Mouse (Mus musculus) MEL (cell line): ENCODE data around the gene Rnf126. TPM values are rescaled to one million over a fixed set of nuclear protein-coding genes. Genes with fewer than 3 reads are reported as not detected.

ENCODE experiments used
- DNase-seq: peaks from one replicate; pipeline ENCODE4 v3.0.0; 2011; ENCODE audit warnings: low read depth, low spot score
- H3K27ac ChIP-seq: 2 replicates; pipeline ENCODE4 v1.5.1; 2012; ENCODE audit warnings: low read depth, mild to moderate bottlenecking, control low read depth, low read length, moderate library complexity; ENCODE audit not compliant: control insufficient read depth
- H3K27me3 ChIP-seq, 2 experiments: fragments of 150-350 bp in 1 of 2; sonication (generic) in 1 of 2; 2 replicates each; pipeline ENCODE4 v1.6.1; 2012; ENCODE audit warnings: low read length in 2 of 2, mild to moderate bottlenecking in 2 of 2, improper control_type of control experiment in 1 of 2, moderate library complexity in 1 of 2; ENCODE audit not compliant: insufficient read depth in 2 of 2, control insufficient read depth in 1 of 2
- H3K36me3 ChIP-seq, 2 experiments: 2 replicates each; pipeline ENCODE4 v1.6.1; 2012 to 2014; ENCODE audit warnings: low read length in 2 of 2, improper control_type of control experiment in 1 of 2, inconsistent platforms in 1 of 2, mild to moderate bottlenecking in 1 of 2; ENCODE audit not compliant: insufficient read depth in 2 of 2, control insufficient read depth in 1 of 2
- H3K4me1 ChIP-seq, 2 experiments: fragments of 150-350 bp in 1 of 2; sonication (generic) in 1 of 2; 2 replicates each; pipeline ENCODE4 v1.6.1; 2012; ENCODE audit warnings: low read length in 2 of 2, improper control_type of control experiment in 1 of 2, mild to moderate bottlenecking in 1 of 2; ENCODE audit not compliant: insufficient read depth in 2 of 2, control insufficient read depth in 1 of 2
- H3K4me3 ChIP-seq, 2 experiments: fragments of 150-350 bp in 1 of 2; sonication (generic) in 1 of 2; 2 replicates each; pipeline ENCODE4 v1.5.1; 2012; ENCODE audit warnings: low read depth in 2 of 2, low read length in 2 of 2, mild to moderate bottlenecking in 2 of 2, moderate library complexity in 2 of 2, control low read depth in 1 of 2, improper control_type of control experiment in 1 of 2; ENCODE audit not compliant: control insufficient read depth in 1 of 2, insufficient read depth in 1 of 2
- H3K79me2 ChIP-seq: 2 replicates; pipeline ENCODE4 v1.6.1; 2012; ENCODE audit warnings: mild to moderate bottlenecking, low read length, moderate library complexity; ENCODE audit not compliant: control insufficient read depth, poor library complexity, insufficient read depth
- H3K9ac ChIP-seq: 2 replicates; pipeline ENCODE4 v1.6.1; 2012; ENCODE audit warnings: low read depth, mild to moderate bottlenecking, control low read depth, low read length, moderate library complexity; ENCODE audit not compliant: control insufficient read depth, poor library complexity, severe bottlenecking
- H3K9me3 ChIP-seq: fragments of 150-350 bp; sonication (generic); replicated peaks from 2 replicates; pipeline ENCODE4 v1.6.1; 2012; ENCODE audit warnings: mild to moderate bottlenecking, low read length, improper control_type of control experiment, moderate library complexity; ENCODE audit not compliant: insufficient read depth
- BHLHE40 ChIP-seq: IDR thresholded peaks from 2 replicates; pipeline ENCODE4 v1.6.1; 2012; ENCODE audit warnings: low read depth, mild to moderate bottlenecking, inconsistent platforms, low read length, improper control_type of control experiment, borderline replicate concordance
- CHD2 ChIP-seq: IDR thresholded peaks from 2 replicates; pipeline ENCODE4 v1.6.1; 2011; ENCODE audit warnings: low read length, improper control_type of control experiment
- CTCF ChIP-seq, 3 experiments: IDR thresholded peaks in 2 of 3; conservative IDR thresholded peaks in 1 of 3; 2 replicates each; pipeline ENCODE4 v1.5.1; 2011 to 2012; ENCODE audit warnings: low read length in 3 of 3, low read depth in 2 of 3, mild to moderate bottlenecking in 2 of 3, improper control_type of control experiment in 1 of 3, inconsistent platforms in 1 of 3, mixed read lengths in 1 of 3, moderate library complexity in 1 of 3; ENCODE audit not compliant: control insufficient read depth in 1 of 3, insufficient read depth in 1 of 3, poor library complexity in 1 of 3, severe bottlenecking in 1 of 3
- EP300 ChIP-seq, 2 experiments: IDR thresholded peaks; 2 replicates each; pipeline ENCODE4 v1.6.1; 2011; ENCODE audit warnings: improper control_type of control experiment in 2 of 2, low read length in 2 of 2, low read depth in 1 of 2, mild to moderate bottlenecking in 1 of 2
- ETS1 ChIP-seq: IDR thresholded peaks from 2 replicates; pipeline ENCODE4 v1.6.1; 2012; ENCODE audit warnings: low read depth, mild to moderate bottlenecking, inconsistent platforms, low read length, improper control_type of control experiment, moderate library complexity
- GATA1 ChIP-seq: IDR thresholded peaks from 2 replicates; pipeline ENCODE4 v1.6.1; 2011; ENCODE audit warnings: low read depth, low read length, improper control_type of control experiment
- JUND ChIP-seq: IDR thresholded peaks from 2 replicates; pipeline ENCODE4 v1.6.1; 2011; ENCODE audit warnings: low read depth, mild to moderate bottlenecking, improper control_type of control experiment, low read length
- MAZ ChIP-seq: IDR thresholded peaks from 2 replicates; pipeline ENCODE4 v1.6.1; 2012; ENCODE audit warnings: low read depth, mild to moderate bottlenecking, inconsistent platforms, low read length, improper control_type of control experiment
- MEF2A ChIP-seq: IDR thresholded peaks from 2 replicates; pipeline ENCODE4 v1.6.1; 2014; ENCODE audit warnings: low read depth, mild to moderate bottlenecking, inconsistent platforms, low read length, improper control_type of control experiment; ENCODE audit not compliant: poor library complexity, insufficient replicate concordance, severe bottlenecking; ENCODE audit errors: extremely low read depth
- MXI1 ChIP-seq: IDR thresholded peaks from 2 replicates; pipeline ENCODE4 v1.6.1; 2011; ENCODE audit warnings: mild to moderate bottlenecking, low read depth, low read length, improper control_type of control experiment
- MYC ChIP-seq: IDR thresholded peaks from 2 replicates; pipeline ENCODE4 v1.6.1; 2011; ENCODE audit warnings: low read depth, mild to moderate bottlenecking, low read length, improper control_type of control experiment, moderate library complexity
- NELFE ChIP-seq: IDR thresholded peaks from 2 replicates; pipeline ENCODE4 v1.6.1; 2011; ENCODE audit warnings: low read depth, low read length, improper control_type of control experiment
- NRF1 ChIP-seq: IDR thresholded peaks from 2 replicates; pipeline ENCODE4 v1.6.1; 2014; ENCODE audit warnings: low read depth, mild to moderate bottlenecking, inconsistent platforms, low read length, improper control_type of control experiment, moderate library complexity; ENCODE audit not compliant: poor library complexity, insufficient read depth, severe bottlenecking
- POLR2A ChIP-seq, 2 experiments: IDR thresholded peaks; 2 replicates each; pipeline ENCODE4 v1.6.1; 2011 to 2012; ENCODE audit warnings: low read length in 2 of 2, mild to moderate bottlenecking in 2 of 2, control low read depth in 1 of 2, improper control_type of control experiment in 1 of 2, low read depth in 1 of 2, moderate library complexity in 1 of 2; ENCODE audit not compliant: control insufficient read depth in 1 of 2, insufficient read depth in 1 of 2, poor library complexity in 1 of 2
- RCOR1 ChIP-seq: IDR thresholded peaks from 2 replicates; pipeline ENCODE4 v1.6.1; 2012; ENCODE audit warnings: low read depth, mild to moderate bottlenecking, inconsistent platforms, low read length, improper control_type of control experiment
- SIN3A ChIP-seq: IDR thresholded peaks from 2 replicates; pipeline ENCODE4 v1.6.1; 2012; ENCODE audit warnings: low read length, improper control_type of control experiment, inconsistent platforms
- SMC3 ChIP-seq: IDR thresholded peaks from 2 replicates; pipeline ENCODE4 v1.6.1; 2011; ENCODE audit warnings: low read depth, low read length, improper control_type of control experiment
- TBP ChIP-seq: IDR thresholded peaks from 2 replicates; pipeline ENCODE4 v1.8.0; 2011; ENCODE audit warnings: low read depth, low read length, improper control_type of control experiment
- TCF12 ChIP-seq: IDR thresholded peaks from 2 replicates; pipeline ENCODE4 v1.6.1; 2014; ENCODE audit warnings: low read depth, mild to moderate bottlenecking, inconsistent platforms, low read length, improper control_type of control experiment, moderate library complexity
- UBTF ChIP-seq: IDR thresholded peaks from 2 replicates; pipeline ENCODE4 v1.6.1; 2012; ENCODE audit warnings: low read depth, mild to moderate bottlenecking, inconsistent platforms, low read length, improper control_type of control experiment, moderate library complexity, borderline replicate concordance; ENCODE audit not compliant: insufficient read depth
- USF2 ChIP-seq, 2 experiments: IDR thresholded peaks; 2 replicates each; pipeline ENCODE4 v1.6.1; 2011 to 2012; ENCODE audit warnings: improper control_type of control experiment in 2 of 2, low read length in 2 of 2, borderline replicate concordance in 1 of 2, inconsistent platforms in 1 of 2, low read depth in 1 of 2, mild to moderate bottlenecking in 1 of 2; ENCODE audit not compliant: insufficient read depth in 1 of 2
- ZC3H11A ChIP-seq: IDR thresholded peaks from 2 replicates; pipeline ENCODE4 v1.6.1; 2012; ENCODE audit warnings: low read depth, mild to moderate bottlenecking, inconsistent platforms, low read length, improper control_type of control experiment
- polyA plus RNA-seq, 2 experiments: library from polyadenylated mRNA; stranded (reverse) in 1 of 2; unstranded in 1 of 2; fragments of >175 nt in 1 of 2; fragments of >200 nt in 1 of 2; gene quantifications; 2 replicates each; pipeline versions ENCODE4 v1.2.1 to v1.2.4; 2012; ENCODE audit warnings: low replicate concordance in 2 of 2, low read depth in 1 of 2; ENCODE audit not compliant: insufficient read length in 2 of 2, insufficient read depth in 1 of 2, missing spikeins in 1 of 2
- total RNA-seq: library from RNA; depleted of rRNA; stranded (reverse); fragments of 300-350 nt; gene quantifications from 2 replicates; pipeline ENCODE4 v1.2.3, GENCODE M21; 2012

Gene Rnf126
- total and polyA plus RNA-seq, 3 experiments = 84.8 to 184 (median 174) TPM

DNA sequence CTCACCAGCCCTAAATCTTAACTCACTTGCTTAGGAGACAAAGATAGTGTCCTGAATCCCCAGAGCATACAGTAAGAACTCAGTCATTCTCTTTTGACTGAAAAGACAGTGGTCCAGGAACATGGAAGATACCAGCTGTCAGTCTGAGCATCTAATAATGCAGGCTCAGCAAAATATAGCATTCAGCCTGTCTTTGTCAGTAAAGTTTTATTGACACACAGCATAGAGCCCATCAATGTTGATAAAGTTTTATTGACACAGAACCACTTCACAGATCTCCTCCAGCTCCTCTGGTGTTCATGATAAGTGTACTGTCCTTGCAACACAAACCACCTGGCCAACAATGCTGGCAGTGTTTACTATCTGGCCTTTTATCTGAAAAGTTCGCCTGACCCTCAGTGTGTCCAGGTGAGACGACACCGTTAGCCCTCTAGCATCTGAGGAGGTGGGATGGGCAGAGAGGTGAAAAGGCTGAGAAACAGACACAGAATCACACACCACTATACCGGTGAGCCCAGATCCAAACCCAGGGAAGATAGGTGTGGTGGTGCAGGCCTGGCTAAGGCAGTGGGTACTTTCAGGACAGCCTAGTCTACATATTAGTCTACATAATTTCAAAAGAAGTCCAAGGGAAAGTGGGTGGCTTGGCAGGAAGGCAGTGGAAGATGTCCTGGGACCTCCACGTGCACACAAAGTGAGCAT is 25.7 kb upstream of the Rnf126 start (continued):
- TF ChIP-seq CTCF (IDR thresholded peaks at IDR 0.05 in 2 of 3, conservative IDR thresholded peaks at IDR 0.05 in 1 of 3; ENCODE audit: control insufficient read depth in 1 of 3, insufficient read depth in 1 of 3, low read depth in 2 of 3, low read length in 3 of 3, poor library complexity in 1 of 3, severe bottlenecking in 1 of 3) = no peak

DNA sequence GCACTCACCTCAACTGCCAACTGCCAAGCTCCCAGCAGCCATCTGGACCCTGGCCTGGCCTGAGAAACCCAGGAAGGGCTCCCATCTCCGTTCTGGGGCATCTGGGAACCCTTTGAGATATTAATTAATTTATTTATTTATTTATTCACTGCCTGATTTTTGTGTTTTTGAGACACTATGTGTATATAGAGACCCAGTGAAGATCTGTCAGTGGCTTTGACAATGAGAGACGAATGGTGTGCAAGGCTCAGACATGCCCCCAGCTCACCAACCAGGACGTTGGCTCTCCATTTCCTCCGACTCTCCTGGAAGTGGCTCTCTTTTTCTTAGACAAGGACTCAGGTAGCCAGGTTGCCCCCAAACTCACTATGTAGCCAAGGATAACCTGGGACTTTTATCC is 24.1 kb upstream of the Rnf126 start, which contains the start of gene Prss57:
Prss57 (minus strand) TSS at position 101 of the 400 bp plus-strand sequence.
- no peak for DNase-seq
- TF ChIP-seq CHD2 = no peak
- no peak for TF ChIP-seq SMC3
- TF ChIP-seq TCF12 = no peak
- no peak for TF ChIP-seq MAZ
- Histone ChIP-seq H3K9me3 (no peaks in the 10 kb centered on the region), H3K4me1 (peaks cover 0 to 10% of the 10 kb centered on the region in 2 experiments; a peak in 3 of 4 replicates), H3K36me3 (peaks cover 0 to 4% of the 10 kb centered on the region in 2 experiments; a peak in 1 of 4 replicates), H3K27me3 (no peaks in the 10 kb centered on the region), H3K9ac (no peak within 1 kb of the TSS), H3K4me3 (no peak within 1 kb of the TSS), H3K79me2 (no peaks in the 10 kb centered on the region), H3K27ac (no peak within 1 kb of the TSS)

DNA sequence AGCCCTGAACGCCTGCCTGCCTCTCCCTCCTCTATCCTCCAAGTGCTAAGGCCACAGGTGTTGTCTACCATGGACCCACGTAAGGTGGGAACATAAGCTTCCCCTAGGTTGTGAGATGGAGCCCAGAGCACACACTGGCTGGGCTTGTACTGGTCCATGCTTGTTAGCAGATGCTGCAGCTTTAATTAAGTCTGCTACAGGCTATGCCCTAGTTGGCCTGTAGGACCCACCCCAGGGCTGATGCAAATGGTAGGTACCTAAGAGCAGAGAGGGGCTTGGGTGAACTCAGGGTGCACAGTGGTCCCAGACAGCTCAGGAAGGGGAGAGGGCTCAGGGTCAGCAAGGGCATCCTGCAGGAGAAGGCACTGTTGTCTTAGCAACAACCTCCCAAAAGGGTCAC is 22.8 kb upstream of the Rnf126 start:
- Histone ChIP-seq H3K36me3 (peaks cover 0 to 4% of the 10 kb centered on the region in 2 experiments; a peak in 1 of 4 replicates), H3K9ac (no peak overlapping the region), H3K79me2 (no peaks in the 10 kb centered on the region), H3K27me3 (no peaks in the 10 kb centered on the region), H3K27ac (no peak overlapping the region), H3K4me1 (peaks cover 0 to 10% of the 10 kb centered on the region in 2 experiments; a peak in 3 of 4 replicates), H3K4me3 (no peak overlapping the region)
- no peak for DNase-seq
- TF ChIP-seq MEF2A (no peak), JUND (no peak), UBTF (no peak), ZC3H11A (no peak), POLR2A (IDR thresholded peaks at IDR 0.05; ENCODE audit: control insufficient read depth in 1 of 2, insufficient read depth in 1 of 2, low read depth in 1 of 2, low read length in 2 of 2, poor library complexity in 1 of 2) (no peak), MYC (no peak), MXI1 (no peak), ETS1 (no peak), SIN3A (no peak), CHD2 (no peak), GATA1 (no peak), TCF12 (no peak), EP300 (IDR thresholded peaks at IDR 0.05; ENCODE audit: low read depth in 1 of 2, low read length in 2 of 2) (no peak), USF2 (IDR thresholded peaks at IDR 0.05; ENCODE audit: borderline replicate concordance in 1 of 2, insufficient read depth in 1 of 2, low read depth in 1 of 2, low read length in 2 of 2) (no peak), NRF1 (no peak), RCOR1 (no peak), TBP (no peak), MAZ (no peak), NELFE (no peak), BHLHE40 (no peak)
- TF ChIP-seq, all 39 proteins: peak for 0
- no peaks in the 10 kb centered on the region for H3K9me3 ChIP-seq
